Mouse (Mus musculus) heart, embryonic 13.5 days (tissue): ENCODE measurements at regions not wholly inside any gene's neighbourhood (a gene's known extent, or its start where the extent isn't known, plus 50 kb on each side); places are given as distances from the start of the nearest gene placed in this dataset.

Experiments used
- ATAC-seq: fragments of 200-750 bp; cut with Nextera tagmentation; 2 replicates; pipeline ENCODE4 v1.8.0; 2017; ENCODE audit warnings: moderate TSS enrichment; ENCODE audit not compliant: insufficient number of reproducible peaks, low FRiP score, low TSS enrichment; ENCODE audit errors: extremely low read depth
- H3K27ac ChIP-seq: fragments of 300-500 bp; sonication (generic); replicated peaks from 2 replicates; pipeline ENCODE4 v1.5.1; 2015; ENCODE audit warnings: moderate library complexity, mild to moderate bottlenecking, inconsistent platforms
- H3K27me3 ChIP-seq: fragments of 300-500 bp; sonication (generic); replicated peaks from 2 replicates; pipeline ENCODE4 v1.6.1; 2015; ENCODE audit warnings: mild to moderate bottlenecking, inconsistent platforms
- H3K36me3 ChIP-seq: fragments of 300-500 bp; sonication (generic); 2 replicates; pipeline ENCODE4 v1.6.1; 2015; ENCODE audit warnings: mild to moderate bottlenecking, inconsistent platforms
- H3K4me1 ChIP-seq: fragments of 300-500 bp; sonication (generic); 2 replicates; pipeline ENCODE4 v1.6.1; 2015; ENCODE audit warnings: inconsistent platforms
- H3K4me2 ChIP-seq: fragments of 300-500 bp; sonication (generic); 2 replicates; pipeline ENCODE4 v1.6.1; 2015; ENCODE audit warnings: inconsistent platforms, mild to moderate bottlenecking, moderate library complexity
- H3K4me3 ChIP-seq: fragments of 300-500 bp; sonication (generic); 2 replicates; pipeline ENCODE4 v1.5.1; 2015; ENCODE audit warnings: moderate library complexity, mild to moderate bottlenecking, inconsistent platforms
- H3K9ac ChIP-seq: fragments of 300-500 bp; sonication (generic); 2 replicates; pipeline ENCODE4 v1.6.1; 2015; ENCODE audit warnings: inconsistent platforms, mild to moderate bottlenecking, moderate library complexity
- H3K9me3 ChIP-seq: fragments of 300-500 bp; sonication (generic); 2 replicates; pipeline ENCODE4 v1.6.1; 2016; ENCODE audit warnings: inconsistent platforms
- WGBS: fragments of 180-500 bp; shearing (Covaris S2); methylation state at CpG from one replicate; pipeline ENCODE4 v1.1.7; 2015; ENCODE audit warnings: mixed read lengths; 5-methylcytosine and 5-hydroxymethylcytosine counted together

- H3K36me3 ChIP-seq = no peaks in the 10 kb centered on the region
- H3K9me3 ChIP-seq = no peaks in the 10 kb centered on the region
- no peaks in the 10 kb centered on the region for H3K4me1 ChIP-seq
- H3K9ac ChIP-seq = no peak overlapping the region
- H3K27me3 ChIP-seq = no peaks in the 10 kb centered on the region
- no peak for ATAC-seq
- no peak overlapping the region for H3K27ac ChIP-seq
- no peak overlapping the region for H3K4me2 ChIP-seq
- H3K4me3 ChIP-seq = no peak overlapping the region
- 67% methylated on average over 1 of the region's 1 CpGs for WGBS
These were observed 146.2 kb upstream of the Ptchd4 start for GRCm38 (mm10) chr17:42169391-42170018.

- 87% methylated on average over 1 of the region's 1 CpGs for WGBS
- Histone ChIP-seq H3K4me3 (no peak overlapping the region), H3K9me3 (no peaks in the 10 kb centered on the region), H3K4me1 (no peaks in the 10 kb centered on the region), H3K27me3 (no peaks in the 10 kb centered on the region), H3K27ac (no peak overlapping the region), H3K4me2 (no peak overlapping the region), H3K9ac (no peak overlapping the region), H3K36me3 (no peaks in the 10 kb centered on the region)
- no peak for ATAC-seq
These were observed 127.2 kb upstream of the Ptchd4 start for GRCm38 (mm10) chr17:42188531-42188930.

DNA sequence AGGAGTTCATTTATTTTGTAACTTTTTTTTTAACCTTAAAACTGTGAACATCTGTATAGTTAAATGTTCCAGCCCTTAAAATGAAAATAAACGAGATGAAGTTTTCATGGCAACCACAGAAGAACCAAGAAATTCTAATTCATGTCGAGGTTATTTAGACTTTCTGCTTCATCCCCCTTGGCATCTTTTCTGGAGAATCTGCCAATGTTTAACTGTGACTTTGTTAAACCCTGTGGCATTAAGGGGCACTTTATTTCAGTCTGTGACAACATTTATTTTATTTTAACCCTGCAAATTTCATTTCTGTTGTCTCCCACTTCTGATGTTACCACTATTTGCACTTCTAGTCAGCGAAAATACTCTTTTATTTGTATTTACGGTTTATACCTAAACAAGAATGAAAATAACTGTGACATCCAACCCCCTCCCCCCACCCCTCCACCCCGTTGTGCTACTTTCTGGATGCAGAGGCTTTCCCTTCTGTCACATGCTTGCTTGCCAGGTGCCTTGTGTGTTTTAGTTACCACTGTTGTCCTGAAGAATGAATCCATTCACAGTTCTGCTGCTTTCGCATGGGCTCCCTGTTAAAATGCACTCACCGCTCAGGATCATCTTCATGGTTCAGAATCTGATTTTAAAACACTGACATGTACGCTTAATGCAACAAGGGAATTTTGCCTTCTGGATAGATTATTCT lies 125.4 kb upstream of the Ptchd4 start:
- no peaks in the 10 kb centered on the region for H3K9me3 ChIP-seq
- H3K36me3 ChIP-seq = no peaks in the 10 kb centered on the region
- no peaks in the 10 kb centered on the region for H3K4me1 ChIP-seq
- no peak for ATAC-seq
- H3K4me3 ChIP-seq = no peak overlapping the region
- no peaks in the 10 kb centered on the region for H3K27me3 ChIP-seq
- no peak overlapping the region for H3K9ac ChIP-seq
- H3K27ac ChIP-seq = no peak overlapping the region
- 72% methylated on average over 8 of the region's 8 CpGs for WGBS
- no peak overlapping the region for H3K4me2 ChIP-seq
